Mouse (Mus musculus) brain, embryonic 14.5 days (tissue): ENCODE data around the gene Stx18.

Experiments
- CTCF ChIP-seq: fragments of 200-500 bp; IDR thresholded peaks from 2 replicates; pipeline ENCODE4 v1.5.1; 2012; ENCODE audit warnings: inconsistent platforms, mild to moderate bottlenecking, moderate library complexity, borderline replicate concordance; ENCODE audit not compliant: insufficient read depth, insufficient read length; ENCODE audit errors: extremely low read depth
- POLR2A ChIP-seq: fragments of 200-500 bp; IDR thresholded peaks from 2 replicates; pipeline ENCODE4 v1.6.1; 2012; ENCODE audit warnings: mild to moderate bottlenecking, inconsistent platforms, borderline replicate concordance; ENCODE audit not compliant: poor library complexity, insufficient read depth, insufficient read length, severe bottlenecking; ENCODE audit errors: extremely low read depth

DNA sequence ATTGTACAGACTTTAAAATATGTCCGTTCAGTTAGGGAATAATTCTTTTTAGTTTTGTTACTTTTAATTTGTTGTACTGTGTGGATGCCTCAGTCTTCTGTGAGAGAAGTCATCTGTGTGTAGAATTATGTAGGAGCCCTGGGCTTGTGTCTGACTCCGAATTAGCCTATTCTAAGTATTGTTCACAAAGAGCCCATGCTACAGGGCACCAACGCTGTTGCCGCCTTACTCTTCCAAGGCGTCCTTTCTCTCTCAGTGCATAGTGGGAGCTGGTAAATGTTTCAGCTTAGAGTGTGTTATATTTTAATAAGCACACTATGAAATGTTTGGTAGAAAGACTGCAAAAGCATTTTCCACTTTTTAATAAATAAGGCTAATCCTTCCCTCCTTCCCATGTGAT lies 44.8 kb downstream of the Stx18 start:
- TF ChIP-seq CTCF (no peak), POLR2A (no peak)
